Mouse (Mus musculus) gastrocnemius, postnatal 36 days (tissue): Measurements from ENCODE around the gene Sgcd. TPM values are rescaled to one million over a fixed set of nuclear protein-coding genes. Genes with fewer than 3 reads are reported as not detected.

Source experiments
- DNase-seq, 2 experiments: peaks; one replicate each; pipeline ENCODE4 v3.0.0; 2022
- intact Hi-C: fragments of 180-260 bp; cut with DNase I; formaldehyde crosslinking; loops from one replicate; pipeline ENCODE4 v1.15.1; 2025
- total RNA-seq, 2 experiments: library from RNA; stranded (reverse); gene quantifications; 2 replicates each; pipeline ENCODE4 v1.2.3; 2021

Sgcd gene
- total RNA-seq, 2 experiments from 2014 or later = 54.2 to 62.1 TPM

- intact Hi-C loops = no loop called here
- no peak for DNase-seq
Observed at GRCm38 (mm10) chr11:47073538-47073937, 915.2 kb downstream of the Sgcd start.

DNA sequence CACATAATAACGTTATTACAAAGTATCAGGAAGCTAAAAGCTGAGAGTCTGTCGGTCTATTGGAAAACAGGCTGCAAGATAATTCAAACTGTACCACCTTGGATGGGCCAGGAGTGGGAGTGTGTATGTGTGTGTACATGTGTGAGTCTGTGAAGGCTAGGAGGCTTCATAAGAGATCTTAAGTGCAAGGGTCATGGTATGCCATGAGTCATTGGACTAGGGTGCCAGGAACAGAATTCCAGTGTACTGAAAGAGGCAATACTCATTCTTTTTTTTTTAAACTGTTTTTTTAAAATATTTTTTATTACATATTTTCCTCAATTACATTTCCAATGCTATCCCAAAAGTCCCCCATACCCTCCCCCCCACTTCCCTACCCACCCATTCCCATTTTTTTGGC, 917.6 kb downstream of the Sgcd start:
- intact Hi-C loops = no loop called here
- DNase-seq = no peak

DNA sequence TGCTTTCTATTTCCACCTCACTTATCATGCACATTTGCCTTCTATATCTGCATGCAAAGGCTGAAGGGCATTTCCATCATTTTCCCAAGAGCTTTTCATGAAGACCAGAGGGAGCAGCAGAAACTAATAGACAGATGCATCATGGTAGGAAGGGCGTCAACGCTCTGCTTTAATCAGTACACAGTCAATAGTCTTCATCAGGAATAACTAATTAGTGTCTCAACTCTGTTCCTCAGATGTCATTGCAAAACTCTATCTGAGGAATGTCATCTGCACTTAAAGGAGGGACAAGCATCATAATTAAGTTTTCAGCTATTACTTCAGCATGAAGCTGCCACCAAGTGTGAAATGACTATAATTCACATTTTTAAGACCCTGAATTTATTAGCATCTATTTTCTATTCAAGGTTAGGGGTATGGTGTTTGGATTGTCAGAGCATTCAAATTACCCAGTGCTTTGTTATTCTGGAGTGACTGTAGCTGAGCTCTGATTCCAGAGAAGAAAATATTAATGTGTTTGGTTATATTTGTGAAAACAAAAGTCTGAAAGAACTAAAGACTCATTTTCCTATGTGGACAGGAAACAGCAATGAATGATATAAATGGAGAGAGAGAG, 918.9 kb downstream of the Sgcd start:
- intact Hi-C loops = no loop called here
- DNase-seq = no peak

DNA sequence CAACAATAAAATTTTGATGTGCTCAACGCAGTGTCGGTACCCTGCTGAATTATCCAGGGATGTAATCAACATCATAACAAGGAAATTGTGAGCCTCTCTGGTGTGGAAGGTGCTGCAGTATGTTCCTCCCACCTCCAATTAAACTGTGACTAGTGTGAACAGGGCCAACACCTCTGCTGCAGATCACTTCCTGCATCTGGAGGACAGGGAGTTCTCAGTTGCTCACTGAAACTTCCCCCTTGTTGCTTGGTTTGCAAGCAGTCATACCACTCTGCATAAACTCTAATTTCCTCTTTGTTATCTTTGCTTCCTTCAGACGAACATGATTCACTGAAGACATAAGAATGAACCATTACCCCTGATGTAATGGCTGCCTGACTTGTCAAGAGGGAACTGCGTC, 925.1 kb downstream of the Sgcd start:
- DNase-seq = no peak
- intact Hi-C loops = no loop called here

DNA sequence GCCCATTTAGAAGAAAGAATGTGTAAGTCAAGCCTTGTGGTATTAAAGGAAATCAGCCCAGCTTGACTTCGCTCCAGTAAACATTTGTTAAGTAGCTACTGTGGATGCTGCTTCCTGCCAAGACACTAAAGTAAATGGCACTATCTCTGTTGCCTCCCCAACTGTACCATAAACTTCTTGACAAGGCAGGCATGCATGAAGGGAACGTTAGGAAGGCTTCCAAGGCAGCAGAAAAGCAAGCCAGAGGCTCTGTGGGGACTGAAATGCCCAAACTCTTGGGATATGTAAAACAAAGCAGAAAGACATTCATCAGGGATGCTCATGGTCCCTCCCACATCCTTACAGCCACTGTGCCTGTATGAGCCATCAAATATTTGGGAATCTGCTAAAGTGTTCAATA, 938.4 kb downstream of the Sgcd start:
- no peak for DNase-seq
- intact Hi-C loops = no loop called here

DNA sequence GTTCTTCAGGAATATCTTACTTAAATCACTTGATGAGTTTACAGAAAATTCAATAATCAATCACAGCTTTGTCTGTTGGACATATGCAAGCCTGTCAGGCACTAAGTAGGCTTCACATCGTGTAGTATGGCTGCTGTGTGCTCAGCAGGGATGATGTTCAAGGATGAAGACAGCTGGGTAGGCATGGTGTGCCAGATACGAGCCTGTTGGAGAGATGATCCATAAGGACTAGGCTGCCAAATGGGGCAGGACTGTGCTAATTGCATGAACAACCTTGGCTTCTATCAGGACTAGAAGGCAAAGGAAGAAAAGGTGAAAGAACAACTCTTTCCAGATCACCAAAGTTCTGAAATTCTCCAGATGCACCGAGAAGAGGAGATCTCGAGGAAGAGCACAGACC, 939.0 kb downstream of the Sgcd start:
- intact Hi-C loops = no loop called here
- DNase-seq = no peak

DNA sequence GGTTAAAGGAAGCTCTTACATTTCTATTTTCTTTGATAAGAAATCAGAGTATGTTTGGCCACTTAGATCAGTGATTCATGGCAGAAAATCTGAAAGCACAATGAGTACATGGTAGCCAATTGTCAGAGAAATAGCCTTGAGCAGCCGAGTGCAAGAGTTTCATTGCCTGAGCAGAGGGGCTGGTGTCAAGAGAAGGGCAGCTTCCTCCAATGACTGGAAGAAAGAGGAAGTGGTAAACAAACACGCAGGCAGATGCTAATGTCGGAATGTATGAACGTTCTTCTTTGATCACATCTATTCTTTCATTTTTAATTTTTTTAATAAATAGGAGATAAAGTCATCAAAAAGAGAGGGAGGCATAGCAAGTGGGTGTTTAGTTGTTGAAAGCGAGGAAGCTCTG, 956.5 kb downstream of the Sgcd start:
- no peak for DNase-seq
- intact Hi-C loops = no loop called here

- intact Hi-C loops = loop anchor here (5.0 kb wide), 1 partner anchor 366 kb away; no protein-coding TSS in a partner anchor
- DNase-seq = peak in 1 of 2 experiments; percentile 13
Observed at GRCm38 (mm10) chr11:47020874-47021273, 967.9 kb downstream of the Sgcd start.

GRCm38 (mm10) chr11:47018139-47018538, 970.6 kb downstream of the Sgcd start:
- intact Hi-C loops = no loop called here
- no peak for DNase-seq

- no peak for DNase-seq
- intact Hi-C loops = no loop called here
Observed at GRCm38 (mm10) chr11:47015683-47016082, 973.1 kb downstream of the Sgcd start.

GRCm38 (mm10) chr11:47014278-47014677, 974.5 kb downstream of the Sgcd start:
- DNase-seq = no peak
- intact Hi-C loops = no loop called here

DNA sequence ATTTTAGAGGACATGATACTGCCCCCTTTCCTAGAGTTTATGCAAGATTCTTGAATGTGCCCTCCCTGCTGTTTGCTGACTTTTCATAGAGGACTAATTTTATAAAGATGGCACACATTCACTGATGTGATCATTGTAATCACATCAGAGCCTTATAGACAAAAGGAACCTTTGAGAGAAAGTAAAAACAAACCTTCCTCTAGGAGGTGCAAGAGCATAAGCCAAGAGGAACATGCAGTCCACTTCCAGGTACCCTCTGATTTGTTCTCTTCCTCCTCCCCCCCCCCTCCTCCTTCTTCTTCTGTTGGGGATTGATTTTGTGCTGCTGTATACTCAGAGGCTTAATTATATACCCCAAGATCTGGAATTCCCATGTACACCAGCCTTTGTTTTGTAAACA, 978.6 kb downstream of the Sgcd start:
- intact Hi-C loops = no loop called here
- no peak for DNase-seq

DNA sequence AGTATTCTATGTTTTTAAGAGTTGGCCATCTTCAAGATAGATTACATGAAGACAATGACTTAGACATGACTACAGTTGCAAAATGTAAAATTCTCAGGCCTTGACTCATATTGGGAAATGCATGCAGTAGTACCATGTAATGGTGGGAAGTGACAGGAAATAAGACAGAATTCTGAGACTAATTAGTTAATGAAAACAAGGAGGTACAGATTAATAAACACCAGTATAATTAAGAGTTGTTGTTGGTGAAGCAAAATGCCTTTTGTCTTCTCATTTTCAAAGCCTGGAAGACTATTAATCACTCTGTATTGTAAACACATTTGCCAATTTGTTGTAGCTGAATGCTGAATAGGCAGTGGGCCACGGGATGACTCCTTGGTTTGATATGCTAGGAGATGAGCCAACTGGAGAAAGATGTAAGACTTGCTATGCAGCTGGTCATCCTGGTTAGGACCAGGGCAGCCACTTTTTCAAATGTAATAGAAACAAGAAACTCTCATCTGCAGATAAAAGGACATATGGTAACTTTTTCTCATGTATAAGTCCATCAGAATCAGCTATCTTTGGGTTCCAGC, 983.4 kb downstream of the Sgcd start:
- intact Hi-C loops = no loop called here
- peak in 1 of 2 experiments; percentile 9 for DNase-seq

GRCm38 (mm10) chr11:46939311-46939710, 1049.5 kb downstream of the Sgcd start:
- no peak for DNase-seq
- intact Hi-C loops = no loop called here

DNA sequence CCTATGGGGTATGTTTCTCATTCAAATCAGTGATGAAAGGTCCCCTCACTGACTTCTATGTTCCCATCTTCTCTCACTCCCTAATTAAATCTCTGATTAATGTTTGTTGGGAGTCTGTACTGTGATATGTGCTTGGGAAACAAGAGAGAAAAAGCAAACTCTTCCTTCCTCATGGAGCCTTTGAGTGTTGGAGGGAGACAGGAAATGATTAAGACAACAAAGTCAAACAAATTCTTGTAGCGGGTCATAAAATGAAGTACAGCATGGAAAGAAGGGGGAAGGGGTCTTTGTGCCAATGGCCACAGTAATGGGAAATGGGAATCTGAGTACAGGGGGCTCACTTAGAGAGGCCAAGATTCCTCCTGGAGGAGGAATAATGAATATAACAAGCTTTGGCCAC, 1063.8 kb downstream of the Sgcd start:
- intact Hi-C loops = no loop called here
- DNase-seq = no peak

DNA sequence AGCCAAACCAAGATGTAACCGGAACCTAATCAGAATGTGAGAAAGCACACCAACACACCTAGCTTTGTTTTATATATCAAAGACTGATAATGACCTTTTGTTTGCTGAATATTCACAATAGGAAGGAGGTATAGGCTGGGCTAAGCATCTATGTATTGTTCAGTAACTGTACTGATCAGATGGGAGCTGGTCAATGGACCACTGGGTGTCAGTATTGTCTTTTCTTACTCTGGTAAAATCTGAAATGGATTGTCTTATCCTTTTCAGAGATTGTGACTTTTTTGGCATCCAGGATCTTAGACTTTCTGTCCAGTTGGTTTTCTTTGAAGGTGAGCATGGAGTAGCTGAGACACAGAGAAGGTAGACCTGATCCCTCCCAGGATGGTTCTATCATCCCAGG, 1068.5 kb downstream of the Sgcd start:
- intact Hi-C loops = no loop called here
- no peak for DNase-seq

- DNase-seq = no peak
- intact Hi-C loops = no loop called here
Observed at GRCm38 (mm10) chr11:46912656-46913237, 1076.0 kb downstream of the Sgcd start.

DNA sequence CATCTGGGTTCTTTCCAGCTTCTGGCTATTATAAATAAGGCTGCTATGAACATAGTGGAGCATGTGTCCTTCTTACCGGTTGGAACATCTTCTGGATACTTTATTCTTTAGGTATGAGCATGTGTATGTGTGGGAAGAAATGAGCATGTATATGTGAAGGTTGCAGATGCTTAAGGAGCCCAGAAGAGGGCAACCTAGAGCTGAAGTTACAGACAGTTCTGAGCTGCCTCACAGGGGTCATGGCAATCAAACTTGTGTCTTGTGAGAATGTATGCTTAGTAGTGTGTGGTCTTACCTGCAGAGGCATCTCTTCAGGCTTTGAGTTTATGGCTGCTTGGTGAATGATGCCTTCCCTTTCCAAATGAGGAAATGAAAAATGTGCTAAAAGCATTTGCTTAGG, 1084.5 kb downstream of the Sgcd start:
- intact Hi-C loops = no loop called here
- DNase-seq = no peak

GRCm38 (mm10) chr11:46889093-46889492, 1099.7 kb downstream of the Sgcd start:
- no peak for DNase-seq
- intact Hi-C loops = no loop called here

- intact Hi-C loops = no loop called here
Observed at GRCm38 (mm10) chr11:46882456-46882855, 1106.3 kb downstream of the Sgcd start.

GRCm38 (mm10) chr11:46875774-46876173, 1113.0 kb downstream of the Sgcd start:
- no peak for DNase-seq
- intact Hi-C loops = no loop called here

More at GRCm38 (mm10) chr11:46882456-46882855, 1106.3 kb downstream of the Sgcd start:
- no peak for DNase-seq

DNA sequence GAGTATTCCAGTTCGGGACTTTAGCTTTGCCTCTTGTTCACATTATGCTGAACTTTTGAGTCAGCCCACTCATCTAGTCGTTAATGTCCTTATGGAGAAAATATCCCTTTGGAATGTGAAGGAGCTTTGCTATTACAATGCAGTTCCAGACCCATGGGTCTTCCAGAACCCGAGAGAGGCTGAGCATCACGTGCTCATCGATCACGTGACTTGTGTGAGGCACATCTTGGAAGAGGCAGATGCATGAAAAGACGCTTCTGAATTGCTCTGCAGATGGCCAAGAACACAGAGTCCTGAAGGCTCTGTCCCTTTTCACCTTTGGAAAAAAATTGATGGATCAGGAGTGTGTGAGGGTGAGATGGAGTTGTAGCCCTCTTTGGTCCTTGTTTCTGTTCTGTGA, 1120.2 kb downstream of the Sgcd start:
- DNase-seq = no peak
- intact Hi-C loops = no loop called here
